Mouse (Mus musculus): Measurements from ENCODE around the gene D5Ertd579e.

Gene D5Ertd579e

GRCm38 (mm10) chr5:36720710-36721375 is 25.0 kb upstream of the D5Ertd579e start:
- DNase-seq (ENCODE audit: low read depth, low spot score), result no peak

GRCm38 (mm10) chr5:36720219-36720618 is 24.4 kb upstream of the D5Ertd579e start:
- no peak for DNase-seq (ENCODE audit: low read depth, low spot score)

- DNase-seq (ENCODE audit: low read depth, low spot score), result no peak
Observed at GRCm38 (mm10) chr5:36719601-36720000, 23.8 kb upstream of the D5Ertd579e start.

- no peak for DNase-seq (ENCODE audit: low read depth, low spot score)
Observed at GRCm38 (mm10) chr5:36719135-36719534, 23.3 kb upstream of the D5Ertd579e start.

GRCm38 (mm10) chr5:36717889-36718288 is 22.1 kb upstream of the D5Ertd579e start:
- no peak for DNase-seq (ENCODE audit: low read depth, low spot score)

- no peak for DNase-seq (ENCODE audit: low read depth, low spot score)
Observed at GRCm38 (mm10) chr5:36716816-36717215, 21.0 kb upstream of the D5Ertd579e start.

GRCm38 (mm10) chr5:36714832-36715231 is 19.0 kb upstream of the D5Ertd579e start:
- DNase-seq (ENCODE audit: low read depth, low spot score), result no peak

- DNase-seq (ENCODE audit: low read depth, low spot score), result no peak
Observed at GRCm38 (mm10) chr5:36713693-36714092, 17.9 kb upstream of the D5Ertd579e start.

GRCm38 (mm10) chr5:36712553-36713534 is 17.0 kb upstream of the D5Ertd579e start:
- peak; percentile 88 for DNase-seq (ENCODE audit: low read depth, low spot score)

- no peak for DNase-seq (ENCODE audit: low read depth, low spot score)
Observed at GRCm38 (mm10) chr5:36711863-36712262, 16.0 kb upstream of the D5Ertd579e start.

GRCm38 (mm10) chr5:36705792-36706191 is 10.0 kb upstream of the D5Ertd579e start:
- DNase-seq (ENCODE audit: low read depth, low spot score), result no peak

GRCm38 (mm10) chr5:36705390-36705789 is 9.6 kb upstream of the D5Ertd579e start:
- no peak for DNase-seq (ENCODE audit: low read depth, low spot score)

- DNase-seq (ENCODE audit: low read depth, low spot score), result no peak
Observed at GRCm38 (mm10) chr5:36704684-36705083, 8.9 kb upstream of the D5Ertd579e start.

- no peak for DNase-seq (ENCODE audit: low read depth, low spot score)
Observed at GRCm38 (mm10) chr5:36700939-36701620, 5.3 kb upstream of the D5Ertd579e start.

GRCm38 (mm10) chr5:36698689-36699088 is 2.9 kb upstream of the D5Ertd579e start:
- no peak for DNase-seq (ENCODE audit: low read depth, low spot score)

GRCm38 (mm10) chr5:36698067-36698670 is 2.3 kb upstream of the D5Ertd579e start:
- DNase-seq (ENCODE audit: low read depth, low spot score), result no peak

GRCm38 (mm10) chr5:36696504-36697300 is 878 bp upstream of the D5Ertd579e start:
- peak; percentile 22 for DNase-seq (ENCODE audit: low read depth, low spot score)

GRCm38 (mm10) chr5:36695005-36695404 is 819 bp downstream of the D5Ertd579e start:
- DNase-seq (ENCODE audit: low read depth, low spot score), result no peak

GRCm38 (mm10) chr5:36693651-36694050 is 2.2 kb downstream of the D5Ertd579e start:
- DNase-seq (ENCODE audit: low read depth, low spot score), result no peak

- no peak for DNase-seq (ENCODE audit: low read depth, low spot score)
Observed at GRCm38 (mm10) chr5:36691423-36691822, 4.4 kb downstream of the D5Ertd579e start.

GRCm38 (mm10) chr5:36685170-36685569 is 10.7 kb downstream of the D5Ertd579e start:
- no peak for DNase-seq (ENCODE audit: low read depth, low spot score)

Data from CD4-positive, CD25-positive, alpha-beta regulatory T cell, adult 2 months (primary cell).